Mouse (Mus musculus): Measurements from ENCODE around the gene Spon1.

Spon1 gene

GRCm38 (mm10) chr7:113997675-113998354 lies 232.0 kb downstream of the Spon1 start:
- in situ Hi-C loops (cut with MboI, MseI), result no loop called here

DNA sequence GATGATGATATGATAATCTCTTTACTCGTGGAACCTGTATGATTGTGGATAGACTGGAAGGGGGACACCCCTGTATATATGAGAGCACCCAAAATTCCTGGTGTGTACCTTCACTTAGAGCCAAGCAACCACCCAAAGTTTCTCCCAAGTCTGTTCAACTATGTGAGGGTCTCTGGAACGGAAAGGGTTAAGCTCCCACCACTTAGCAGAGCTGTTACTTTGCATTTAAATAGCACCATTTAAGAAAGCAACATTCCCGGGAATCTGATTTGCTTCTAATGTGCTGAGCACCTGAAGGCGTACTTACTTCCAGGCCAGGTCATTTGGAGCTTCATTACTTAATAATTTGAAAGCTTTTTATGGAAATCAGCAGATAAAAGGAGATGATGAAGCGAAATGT lies 238.4 kb downstream of the Spon1 start:
- in situ Hi-C loops (cut with MboI, MseI), result no loop called here

GRCm38 (mm10) chr7:114005499-114005898 lies 239.7 kb downstream of the Spon1 start:
- in situ Hi-C loops (cut with MboI, MseI), result no loop called here

DNA sequence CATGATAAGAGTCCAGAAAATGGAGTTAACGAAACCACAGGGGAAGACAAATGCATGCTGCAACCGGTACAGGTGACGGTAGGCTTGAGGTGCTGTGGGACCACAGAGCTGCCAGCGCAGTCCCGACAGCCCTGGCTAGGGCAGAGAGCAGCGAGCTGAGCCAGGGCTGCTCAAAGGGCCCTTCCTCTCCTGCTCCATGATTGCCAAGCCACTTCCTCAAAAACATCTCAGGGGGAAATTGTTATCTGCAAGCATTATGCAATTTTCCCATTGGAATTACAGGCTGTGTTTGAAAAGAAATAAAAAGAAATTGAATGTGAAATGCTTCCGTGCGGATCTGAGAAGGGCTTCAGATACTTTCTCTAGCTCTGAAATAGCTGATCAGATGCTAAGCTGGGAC lies 240.7 kb downstream of the Spon1 start:
- in situ Hi-C loops (cut with MboI, MseI), result no loop called here

GRCm38 (mm10) chr7:114007565-114007964 lies 241.8 kb downstream of the Spon1 start:
- in situ Hi-C loops (cut with MboI, MseI), result no loop called here

DNA sequence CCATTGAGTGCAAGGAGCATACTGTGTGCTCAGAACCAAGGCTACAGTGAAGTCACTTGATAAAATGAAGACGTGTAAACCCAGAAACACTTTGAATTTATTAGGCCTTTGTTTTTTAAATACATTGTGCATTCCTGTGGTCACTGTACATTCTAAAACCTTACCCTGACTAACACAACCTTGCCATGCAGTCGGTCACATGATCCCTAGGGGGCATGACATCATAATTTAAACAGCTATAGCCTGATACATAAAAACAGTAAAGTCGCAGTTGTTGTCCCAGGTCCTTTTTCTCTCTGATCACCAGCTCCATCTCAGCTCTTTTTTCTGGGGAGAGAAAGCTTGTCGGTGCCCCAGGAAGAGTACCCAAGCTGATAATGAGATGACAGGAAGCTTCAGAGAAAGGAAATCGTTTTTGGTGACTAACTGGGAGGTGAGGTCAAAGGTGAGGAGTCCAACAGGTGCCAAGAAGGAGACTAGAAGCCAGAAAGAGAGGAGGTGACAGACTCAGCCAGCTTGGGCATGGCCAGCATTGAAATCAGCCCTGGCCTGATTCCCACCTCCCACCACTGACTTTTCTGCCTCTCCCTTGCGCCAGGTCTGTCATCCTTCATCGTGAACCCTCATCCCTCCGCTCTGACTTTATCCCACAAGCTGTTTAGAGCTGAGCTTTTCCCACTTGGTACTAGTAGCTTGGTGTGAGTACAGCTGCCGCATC lies 246.1 kb downstream of the Spon1 start:
- in situ Hi-C loops (cut with MboI, MseI), result no loop called here

GRCm38 (mm10) chr7:114016001-114016949 lies 250.5 kb downstream of the Spon1 start:
- in situ Hi-C loops (cut with MboI, MseI), result loop anchor here (5.0 kb wide), 1 partner anchor 244 kb away; no protein-coding TSS in a partner anchor

- in situ Hi-C loops (cut with MboI, MseI), result loop anchor here (5.0 kb wide), 1 partner anchor 247 kb away; no protein-coding TSS in a partner anchor
Measured at GRCm38 (mm10) chr7:114018861-114019260, 253.1 kb downstream of the Spon1 start.

GRCm38 (mm10) chr7:114020057-114020703 lies 254.4 kb downstream of the Spon1 start:
- in situ Hi-C loops (cut with MboI, MseI), result no loop called here

GRCm38 (mm10) chr7:114020704-114021093 lies 254.9 kb downstream of the Spon1 start:
- in situ Hi-C loops (cut with MboI, MseI), result no loop called here

- in situ Hi-C loops (cut with MboI, MseI), result no loop called here
Measured at GRCm38 (mm10) chr7:114026923-114027322, 261.1 kb downstream of the Spon1 start.

DNA sequence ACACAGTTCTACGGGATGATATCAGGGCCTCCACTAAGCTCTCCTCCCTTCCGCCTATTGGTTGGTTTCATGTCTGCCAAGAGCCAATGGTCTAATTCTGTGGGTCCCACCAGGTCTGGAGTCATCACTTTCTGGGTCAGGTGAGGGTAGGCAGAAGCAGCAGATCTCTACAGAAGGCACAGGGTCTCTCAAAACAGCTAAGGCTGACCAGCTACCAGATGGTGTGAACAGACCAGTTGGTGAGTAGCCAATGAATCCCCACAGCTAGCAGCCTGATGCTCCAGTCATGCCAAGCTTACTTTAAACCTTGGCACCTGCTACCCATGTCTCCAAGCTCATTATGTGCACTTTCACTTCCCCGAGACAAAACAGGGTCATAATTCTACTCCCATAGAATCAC lies 261.6 kb downstream of the Spon1 start:
- in situ Hi-C loops (cut with MboI, MseI), result no loop called here

GRCm38 (mm10) chr7:114028828-114029227 lies 263.0 kb downstream of the Spon1 start:
- in situ Hi-C loops (cut with MboI, MseI), result no loop called here

- in situ Hi-C loops (cut with MboI, MseI), result no loop called here
Measured at GRCm38 (mm10) chr7:114029596-114029995, 263.8 kb downstream of the Spon1 start.

DNA sequence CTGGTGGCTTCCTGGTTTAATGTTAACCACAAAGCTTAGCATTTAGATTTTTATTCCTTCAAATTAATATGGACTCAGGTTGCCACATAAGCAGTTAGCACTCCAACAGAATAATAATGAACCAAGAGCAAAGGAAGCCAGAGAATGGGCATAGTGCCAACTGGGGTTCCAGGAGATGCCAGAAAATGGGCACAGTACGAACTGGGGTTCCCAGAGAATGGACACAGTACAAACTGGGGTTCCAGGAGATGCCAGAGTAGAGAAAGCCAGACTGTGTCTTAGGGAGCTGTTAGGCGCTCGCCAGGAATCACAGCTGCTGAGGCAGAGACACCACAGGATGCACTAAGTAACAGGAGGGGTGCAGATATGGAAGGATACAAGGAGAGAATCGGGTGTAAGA lies 271.4 kb downstream of the Spon1 start:
- in situ Hi-C loops (cut with MboI, MseI), result no loop called here

- in situ Hi-C loops (cut with MboI, MseI), result no loop called here
Measured at GRCm38 (mm10) chr7:114041349-114041748, 275.6 kb downstream of the Spon1 start.

GRCm38 (mm10) chr7:114042973-114043928 lies 277.5 kb downstream of the Spon1 start:
- in situ Hi-C loops (cut with MboI, MseI), result no loop called here

DNA sequence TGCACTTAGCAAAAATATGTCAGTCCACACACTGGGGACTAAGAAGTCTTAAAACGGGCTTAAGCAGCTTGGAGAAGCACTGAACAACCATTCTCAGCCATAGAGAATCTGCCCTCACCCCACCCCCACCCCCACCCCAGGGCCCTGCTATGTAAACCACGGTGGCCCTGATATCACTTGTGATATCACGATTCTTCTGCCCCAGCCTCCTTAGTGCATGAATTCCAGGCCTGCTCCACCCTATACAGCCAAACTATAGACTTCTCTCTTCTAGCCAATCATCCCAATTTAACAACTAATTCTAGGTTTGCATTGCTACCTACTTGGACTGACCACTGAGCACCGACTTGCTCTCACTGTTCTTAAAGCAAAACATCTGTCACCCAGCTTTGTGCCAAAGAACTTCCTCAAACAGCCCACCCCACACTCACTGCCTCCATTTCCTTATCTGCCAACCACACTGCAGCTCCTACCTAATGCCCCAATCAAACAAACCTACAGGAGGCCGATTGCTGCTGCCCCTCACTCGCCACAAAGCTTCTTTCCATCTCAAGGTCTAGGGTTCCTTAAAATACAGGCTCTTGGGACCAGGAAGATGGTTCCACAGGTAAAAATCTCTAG lies 278.2 kb downstream of the Spon1 start:
- in situ Hi-C loops (cut with MboI, MseI), result no loop called here

GRCm38 (mm10) chr7:114045814-114046213 lies 280.0 kb downstream of the Spon1 start:
- in situ Hi-C loops (cut with MboI, MseI), result no loop called here

- in situ Hi-C loops (cut with MboI, MseI), result no loop called here
Measured at GRCm38 (mm10) chr7:114053720-114054119, 287.9 kb downstream of the Spon1 start.

Data from T-helper 2 cell (primary cell).